Mouse (Mus musculus): ENCODE data around the gene Psmg4.

The Psmg4 gene

GRCm38 (mm10) chr13:34148767-34149392, 13.9 kb upstream of the Psmg4 start:
- no peak for DNase-seq (ENCODE audit: low read depth, low spot score)

- DNase-seq (ENCODE audit: low read depth, low spot score) = no peak
Observed at GRCm38 (mm10) chr13:34149463-34150176, 13.1 kb upstream of the Psmg4 start.

- no peak for DNase-seq (ENCODE audit: low read depth, low spot score)
Observed at GRCm38 (mm10) chr13:34150271-34151027, 12.3 kb upstream of the Psmg4 start.

DNA sequence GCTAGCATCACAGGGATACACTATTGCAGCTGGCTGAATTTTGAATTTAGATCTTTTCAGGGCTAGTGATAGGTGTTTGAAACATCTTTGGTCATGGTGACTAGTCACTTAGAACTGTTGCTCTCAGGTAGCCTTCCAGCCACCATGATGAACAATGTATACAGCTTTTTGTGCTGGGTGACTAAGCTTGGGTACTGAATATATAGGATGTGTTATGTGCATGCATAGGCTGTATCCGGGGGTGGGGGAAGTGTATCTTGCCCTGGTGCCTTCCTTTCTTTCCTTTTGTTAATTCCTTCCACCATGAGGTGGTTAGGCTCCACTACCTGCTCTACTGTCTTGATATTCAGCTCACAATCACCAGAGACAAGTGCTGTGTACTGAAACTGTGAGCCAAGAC, 11.3 kb upstream of the Psmg4 start:
- DNase-seq (ENCODE audit: low read depth, low spot score) = no peak

- no peak for DNase-seq (ENCODE audit: low read depth, low spot score)
Observed at GRCm38 (mm10) chr13:34152695-34153094, 10.1 kb upstream of the Psmg4 start.

GRCm38 (mm10) chr13:34153254-34154011, 9.3 kb upstream of the Psmg4 start:
- no peak for DNase-seq (ENCODE audit: low read depth, low spot score)

DNA sequence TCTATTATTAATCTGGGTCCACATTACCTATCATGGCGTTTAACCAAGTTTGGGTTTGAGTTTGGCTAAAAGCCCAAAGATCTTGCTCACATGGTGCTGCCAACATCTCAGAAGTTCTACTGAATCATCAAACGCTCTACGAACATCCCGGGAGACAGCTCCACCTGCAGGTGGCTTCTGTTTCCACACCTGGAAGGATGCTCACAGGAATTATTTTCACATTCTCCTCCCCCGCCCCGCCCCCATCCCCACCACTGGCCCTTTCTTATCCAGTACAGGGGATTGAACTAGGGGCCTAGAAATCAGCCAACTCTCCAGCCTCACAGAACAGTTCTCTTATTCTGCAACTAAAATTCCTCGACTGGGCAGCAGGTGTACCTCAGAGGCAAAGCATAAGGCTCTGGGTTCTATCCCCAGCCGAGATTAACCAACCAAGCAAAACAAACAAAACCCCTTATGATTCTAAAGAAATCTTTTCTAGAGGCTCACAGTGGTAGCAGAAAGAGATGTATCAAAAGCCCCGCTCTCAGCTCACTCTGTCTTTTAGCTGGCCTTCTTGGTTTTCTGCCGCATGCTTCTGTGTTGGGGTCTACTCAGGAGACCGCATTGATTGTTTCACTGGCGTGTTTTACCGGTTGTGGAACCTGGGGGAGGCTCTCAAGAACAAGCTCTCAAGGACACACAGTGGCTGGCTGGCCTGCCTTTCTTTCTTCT, 8.4 kb upstream of the Psmg4 start:
- DNase-seq (ENCODE audit: low read depth, low spot score) = no peak

GRCm38 (mm10) chr13:34154931-34155272, 7.9 kb upstream of the Psmg4 start:
- no peak for DNase-seq (ENCODE audit: low read depth, low spot score)

- DNase-seq (ENCODE audit: low read depth, low spot score) = no peak
Observed at GRCm38 (mm10) chr13:34156133-34156839, 6.5 kb upstream of the Psmg4 start.

GRCm38 (mm10) chr13:34156840-34157185, 6.0 kb upstream of the Psmg4 start:
- no peak for DNase-seq (ENCODE audit: low read depth, low spot score)

DNA sequence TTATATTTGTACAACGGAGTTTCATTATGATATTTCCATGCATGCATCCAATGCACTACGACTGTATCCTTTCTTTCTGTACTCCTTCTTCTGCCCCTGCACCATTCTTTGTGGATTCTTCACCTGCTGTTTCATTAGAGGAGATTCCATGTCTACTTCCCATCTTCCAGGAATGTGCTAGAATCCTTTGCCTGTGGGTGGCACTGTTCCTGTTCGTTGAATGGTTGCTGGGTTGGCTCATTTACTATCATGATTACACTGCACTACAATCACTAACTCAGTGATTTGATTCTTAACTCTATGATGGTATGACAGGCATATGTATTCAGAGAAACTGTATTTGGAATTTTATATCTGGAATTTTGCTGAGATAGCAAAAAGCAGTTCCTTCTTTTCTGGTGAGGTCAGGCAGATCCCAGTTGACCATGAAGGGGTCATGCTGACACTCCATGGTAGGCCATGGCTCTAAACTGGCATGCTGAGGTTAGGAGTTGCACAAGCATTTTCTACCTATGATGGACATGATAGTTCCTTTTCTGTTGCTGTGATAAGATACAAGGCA, 5.1 kb upstream of the Psmg4 start:
- DNase-seq (ENCODE audit: low read depth, low spot score) = no peak

GRCm38 (mm10) chr13:34159926-34160325, 2.8 kb upstream of the Psmg4 start:
- DNase-seq (ENCODE audit: low read depth, low spot score) = no peak

DNA sequence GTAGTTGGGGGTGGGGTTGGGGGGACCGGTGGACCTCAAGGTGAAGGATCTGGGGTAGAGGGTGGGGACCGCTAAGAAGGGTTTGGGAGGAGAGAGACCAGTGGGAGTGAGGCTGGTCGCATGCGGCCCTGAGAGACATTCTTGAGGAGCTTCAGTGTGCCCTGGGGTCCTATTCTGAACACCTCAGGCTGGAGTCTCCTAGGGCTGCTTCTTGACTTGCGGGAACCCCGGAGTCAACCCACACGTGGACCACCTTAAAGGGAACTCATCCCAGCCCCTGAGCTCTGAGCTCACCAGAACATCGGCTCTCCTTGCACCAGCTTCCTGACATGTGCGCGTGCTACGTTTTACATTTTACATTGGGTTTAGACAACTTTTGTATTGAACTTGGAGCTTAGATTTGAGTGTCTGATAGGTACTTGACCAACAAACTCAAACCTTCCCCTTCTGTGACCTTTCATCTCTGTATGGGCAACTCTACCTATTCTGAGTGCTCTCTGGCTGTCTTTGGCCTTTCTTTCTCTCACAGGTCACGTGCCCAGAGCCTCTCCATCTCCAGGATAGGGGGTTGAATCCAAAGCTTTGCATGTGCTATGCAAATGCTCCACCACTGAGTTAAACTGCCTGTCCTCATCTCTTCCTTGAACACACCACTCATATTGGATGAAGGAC, 676 bp downstream of the Psmg4 start:
- DNase-seq (ENCODE audit: low read depth, low spot score) = no peak

- no peak for DNase-seq (ENCODE audit: low read depth, low spot score)
Observed at GRCm38 (mm10) chr13:34174025-34174424, 11.3 kb downstream of the Psmg4 start.

DNA sequence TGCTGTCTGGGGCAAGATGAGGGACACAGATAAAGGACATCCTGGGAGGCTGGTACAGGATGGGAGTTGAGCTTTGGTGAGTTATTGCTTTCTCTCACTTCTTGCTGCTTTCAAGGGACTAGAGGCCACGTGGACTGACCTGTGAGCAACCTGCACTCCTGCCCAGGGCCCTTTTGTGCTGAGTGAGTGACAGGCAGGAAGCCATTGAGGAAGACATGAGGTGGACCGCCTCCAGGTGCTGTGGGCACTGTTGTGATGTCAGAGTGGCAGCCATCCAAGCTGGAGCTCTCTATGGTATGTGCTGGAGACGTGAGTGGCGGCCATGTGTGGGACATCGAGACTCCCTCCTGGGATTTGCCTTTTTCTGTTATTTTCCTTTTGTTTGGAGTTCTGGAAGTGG, 18.9 kb downstream of the Psmg4 start:
- DNase-seq (ENCODE audit: low read depth, low spot score) = no peak

- DNase-seq (ENCODE audit: low read depth, low spot score) = no peak
Observed at GRCm38 (mm10) chr13:34185371-34185770, 22.6 kb downstream of the Psmg4 start.

DNA sequence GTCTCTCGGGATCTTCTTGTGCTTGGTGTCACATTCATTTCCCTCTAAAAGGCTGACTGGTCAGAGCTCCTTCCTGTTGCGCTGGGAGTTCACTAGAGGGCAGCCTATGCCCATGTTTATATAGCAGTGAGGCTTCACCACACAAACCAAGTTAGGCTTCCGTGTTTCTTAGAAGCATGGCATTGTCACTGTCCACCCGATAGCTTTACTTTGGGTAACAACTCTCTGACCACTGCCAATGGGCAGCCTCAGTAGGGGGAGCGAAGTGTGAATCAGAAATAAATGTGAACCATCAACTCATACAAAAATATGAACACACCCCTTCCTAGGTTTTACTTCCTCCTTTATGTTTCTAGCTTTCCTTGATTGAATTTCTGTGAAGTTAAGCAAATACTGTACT, 24.8 kb downstream of the Psmg4 start:
- peak; percentile 20 for DNase-seq (ENCODE audit: low read depth, low spot score)

GRCm38 (mm10) chr13:34192414-34193191, 29.8 kb downstream of the Psmg4 start:
- DNase-seq (ENCODE audit: low read depth, low spot score) = no peak

GRCm38 (mm10) chr13:34193384-34193783, 30.6 kb downstream of the Psmg4 start:
- DNase-seq (ENCODE audit: low read depth, low spot score) = no peak

Measured in WW6 (cell line).